Mouse (Mus musculus) G1E (cell line): ENCODE results near the gene Sh3bgrl. TPM values are rescaled to one million over a fixed set of nuclear protein-coding genes. Genes with fewer than 3 reads are reported as not detected.

Source experiments
- ATAC-seq: 2 replicates; pipeline ENCODE4 v1.8.0; 2016; ENCODE audit warnings: mild to moderate bottlenecking; ENCODE audit not compliant: insufficient number of reproducible peaks, poor library complexity, low FRiP score, severe bottlenecking; ENCODE audit errors: extremely low read depth
- DNase-seq: peaks from one replicate; pipeline ENCODE4 v3.0.0; 2012; ENCODE audit warnings: low spot score
- H3K27me3 ChIP-seq: 2 replicates; pipeline ENCODE4 v1.6.1; 2012; ENCODE audit warnings: mild to moderate bottlenecking, low read length, inconsistent platforms; ENCODE audit not compliant: insufficient read depth
- H3K36me3 ChIP-seq: replicated peaks from 2 replicates; pipeline ENCODE3; 2012; ENCODE audit warnings: mild to moderate bottlenecking, inconsistent platforms
- H3K4me1 ChIP-seq: 2 replicates; pipeline ENCODE4 v1.6.1; 2012; ENCODE audit warnings: low read depth, low read length, inconsistent platforms, mixed read lengths; ENCODE audit not compliant: insufficient read depth
- H3K4me3 ChIP-seq: 2 replicates; pipeline ENCODE4 v1.5.1; 2012; ENCODE audit warnings: low read depth, mild to moderate bottlenecking, inconsistent platforms, low read length, moderate library complexity, mixed read lengths
- H3K9me3 ChIP-seq: replicated peaks from 2 replicates; pipeline ENCODE4 v1.6.1; 2012; ENCODE audit warnings: inconsistent platforms
- CTCF ChIP-seq: IDR thresholded peaks from 2 replicates; pipeline ENCODE4 v1.5.1; 2012; ENCODE audit warnings: low read depth, low read length, inconsistent platforms, mixed read lengths
- GATA1 ChIP-seq: IDR thresholded peaks from 2 replicates; pipeline ENCODE4 v1.6.1; 2012; ENCODE audit warnings: borderline replicate concordance, low read length, inconsistent platforms, mixed read lengths
- GATA2 ChIP-seq: IDR thresholded peaks from 2 replicates; pipeline ENCODE4 v1.6.1; 2012; ENCODE audit warnings: low read depth, low read length, inconsistent platforms, borderline replicate concordance
- POLR2AphosphoS5 ChIP-seq: IDR thresholded peaks from 2 replicates; pipeline ENCODE4 v1.6.1; 2012; ENCODE audit warnings: low read depth, low read length, inconsistent platforms; ENCODE audit not compliant: insufficient replicate concordance
- TAL1 ChIP-seq: conservative IDR thresholded peaks from 2 replicates; pipeline ENCODE4 v1.6.1; 2012; ENCODE audit warnings: low read depth, low read length, inconsistent platforms, mixed read lengths
- polyA plus RNA-seq: library from polyadenylated mRNA; stranded (reverse); fragments of >175 nt; gene quantifications from 2 replicates; pipeline ENCODE4 v1.2.3, GENCODE M21; 2012
- total RNA-seq, 2 experiments: library from RNA; stranded (forward) in 1 of 2; stranded (reverse) in 1 of 2; fragments of 200-1000 nt in 1 of 2; fragments of >200 nt in 1 of 2; fragmentation: Nextera tagmentation in 1 of 2; gene quantifications; 2 replicates each; pipeline ENCODE4 v1.2.3; 2014 to 2017

Sh3bgrl gene
- total and polyA plus RNA-seq, 3 experiments: 4.3 to 140 (median 102) TPM

- no peaks in the 10 kb centered on the region for H3K36me3 ChIP-seq
- H3K27me3 ChIP-seq: no peaks in the 10 kb centered on the region
- DNase-seq (no peak), ATAC-seq (no peak)
- no peaks in the 10 kb centered on the region for H3K9me3 ChIP-seq
- H3K4me3 ChIP-seq: no peak overlapping the region
- H3K4me1 ChIP-seq: no peaks in the 10 kb centered on the region
- TF ChIP-seq TAL1 (no peak), CTCF (no peak), POLR2AphosphoS5 (no peak), GATA1 (no peak), GATA2 (no peak)
Observed at GRCm38 (mm10) chrX:109160901-109161300, 65.7 kb downstream of the Sh3bgrl start.

- no peaks in the 10 kb centered on the region for H3K4me1 ChIP-seq
- no peaks in the 10 kb centered on the region for H3K9me3 ChIP-seq
- no peak for ATAC-seq
- H3K27me3 ChIP-seq: no peaks in the 10 kb centered on the region
- TF ChIP-seq CTCF (no peak), TAL1 (no peak), GATA1 (no peak), POLR2AphosphoS5 (no peak), GATA2 (no peak)
- no peak for DNase-seq
- H3K4me3 ChIP-seq: no peak overlapping the region
- H3K36me3 ChIP-seq: no peaks in the 10 kb centered on the region
Observed at GRCm38 (mm10) chrX:109175038-109175437, 79.9 kb downstream of the Sh3bgrl start.

GRCm38 (mm10) chrX:109175470-109175869 is 80.3 kb downstream of the Sh3bgrl start:
- H3K27me3 ChIP-seq: no peaks in the 10 kb centered on the region
- H3K4me1 ChIP-seq: no peaks in the 10 kb centered on the region
- TF ChIP-seq TAL1 (no peak), GATA2 (no peak), GATA1 (no peak), CTCF (no peak), POLR2AphosphoS5 (no peak)
- DNase-seq (no peak), ATAC-seq (no peak)
- H3K36me3 ChIP-seq: no peaks in the 10 kb centered on the region
- H3K9me3 ChIP-seq: no peaks in the 10 kb centered on the region
- H3K4me3 ChIP-seq: no peak overlapping the region

- Histone ChIP-seq H3K4me3 (no peak overlapping the region), H3K27me3 (no peaks in the 10 kb centered on the region), H3K9me3 (no peaks in the 10 kb centered on the region), H3K36me3 (no peaks in the 10 kb centered on the region), H3K4me1 (no peaks in the 10 kb centered on the region)
- ATAC-seq: no peak
- no peak for TF ChIP-seq GATA1
- TF ChIP-seq TAL1: no peak
- no peak for TF ChIP-seq POLR2AphosphoS5
- TF ChIP-seq GATA2: no peak
- no peak for TF ChIP-seq CTCF
- DNase-seq: no peak
Observed at GRCm38 (mm10) chrX:109184706-109185478, 89.7 kb downstream of the Sh3bgrl start.

DNA sequence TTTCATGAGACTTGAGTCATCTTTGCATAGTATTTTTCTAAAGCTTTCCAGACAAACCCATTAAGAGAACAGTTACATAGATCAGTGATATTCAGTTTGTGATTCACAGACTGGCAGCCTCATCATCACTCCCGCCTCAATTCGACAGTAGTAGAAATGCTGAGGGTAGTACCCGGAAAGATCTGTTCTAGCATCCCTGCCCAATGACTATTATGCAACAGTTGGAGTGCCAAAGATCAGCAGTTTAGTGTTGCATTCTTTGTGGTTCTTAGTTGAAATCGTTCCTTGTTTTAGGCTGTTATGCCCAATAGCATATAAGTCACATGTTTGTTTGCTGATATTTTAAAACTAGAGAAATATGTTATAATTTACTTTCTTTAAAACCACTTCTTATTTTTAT is 94.4 kb downstream of the Sh3bgrl start:
- Histone ChIP-seq H3K9me3 (no peaks in the 10 kb centered on the region), H3K36me3 (no peaks in the 10 kb centered on the region), H3K4me1 (no peaks in the 10 kb centered on the region), H3K27me3 (no peaks in the 10 kb centered on the region), H3K4me3 (no peak overlapping the region)
- no peak for ATAC-seq
- no peak for DNase-seq
- TF ChIP-seq POLR2AphosphoS5 (no peak), TAL1 (no peak), CTCF (no peak), GATA2 (no peak), GATA1 (no peak)

GRCm38 (mm10) chrX:109190969-109191368 is 95.8 kb downstream of the Sh3bgrl start:
- Histone ChIP-seq H3K36me3 (no peaks in the 10 kb centered on the region), H3K27me3 (no peaks in the 10 kb centered on the region), H3K9me3 (no peaks in the 10 kb centered on the region), H3K4me3 (no peak overlapping the region), H3K4me1 (no peaks in the 10 kb centered on the region)
- DNase-seq (no peak), ATAC-seq (no peak)
- TF ChIP-seq CTCF (no peak), GATA1 (no peak), GATA2 (no peak), POLR2AphosphoS5 (no peak), TAL1 (no peak)
